ENCODE assay signal across 15 mouse cellular contexts in the genomic region with DNA sequence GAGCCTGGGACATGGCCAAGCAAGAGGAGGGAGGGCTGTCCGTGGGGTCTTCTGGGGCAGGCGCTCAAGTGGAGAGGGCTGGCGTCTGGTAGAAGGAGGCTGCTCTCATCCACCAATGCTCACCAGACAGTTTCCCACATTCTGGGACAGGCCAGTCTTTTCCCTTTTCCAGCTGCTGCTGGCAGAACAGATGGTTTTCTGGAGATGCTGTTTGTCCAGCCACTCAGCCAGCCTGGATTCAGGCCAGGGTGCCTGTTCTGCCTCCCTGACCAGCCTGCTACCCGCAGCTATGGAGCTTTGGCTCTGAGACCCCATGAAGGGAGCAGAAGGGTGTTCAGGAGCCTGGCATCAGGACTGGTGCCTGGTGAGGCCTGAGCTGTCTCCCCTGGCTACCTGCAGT. TPM values are rescaled to one million over a fixed set of nuclear protein-coding genes. Genes with fewer than 3 reads are reported as not detected.
A peak's percentile ranks its signal among the peaks of the same experiment; 100 is the strongest.
DNase-seq lines count a peak whose midpoint lies in the region; ATAC-seq and TF ChIP-seq lines count a peak whose summit lies in the region.
"Had no signal": no experiment of that assay in that cellular context is flagged by ENCODE, and none has a peak within 500 bp of the region (broad histone marks: within the 10 kb centered on the region; RNA-seq: fewer than 3 reads in every experiment).

No protein-coding gene starts in this region.

- no peak for TF ChIP-seq POLR2A in brain, embryonic 14.5 days (IDR thresholded peaks at IDR 0.05; ENCODE audit: borderline replicate concordance, extremely low read depth, insufficient read depth, insufficient read length, poor library complexity, severe bottlenecking)

- ATAC-seq in forebrain, postnatal 0 days: no peak
- peak; percentile 42; the same call in 1 of the 2 replicates for ATAC-seq in hindbrain, embryonic 15.5 days (ENCODE audit: low FRiP score, low read depth)
- no peak for ATAC-seq in midbrain, postnatal 0 days (ENCODE audit: low FRiP score)
- ATAC-seq: liver, embryonic 12.5 days; lung, postnatal 0 days had no signal

- no peak overlapping the region for H3K9ac ChIP-seq in forebrain, postnatal 0 days
- no peak overlapping the region for H3K9ac ChIP-seq in hindbrain, embryonic 15.5 days
- H3K9ac ChIP-seq in midbrain, postnatal 0 days (replicated peaks; ENCODE audit: low read length, poor library complexity, severe bottlenecking): no peak overlapping the region
- H3K9ac ChIP-seq: kidney, embryonic 15.5 days; liver, embryonic 12.5 days; stomach, embryonic 15.5 days had no signal

- H3K4me3 ChIP-seq in forebrain, embryonic 10.5 days: no peak overlapping the region
- H3K4me3 ChIP-seq in forebrain, postnatal 0 days (ENCODE audit: low read depth, low read length): no peak overlapping the region
- H3K4me3 ChIP-seq in hindbrain, embryonic 15.5 days: no peak overlapping the region
- H3K4me3 ChIP-seq in midbrain, postnatal 0 days (ENCODE audit: low read depth, low read length): no peak overlapping the region
- H3K4me3 ChIP-seq in layer of hippocampus, adult 2 months: no peak overlapping the region
- H3K4me3 ChIP-seq: kidney, embryonic 15.5 days; liver, embryonic 12.5 days; stomach, embryonic 15.5 days had no signal

- peaks cover 27% of the 10 kb centered on the region for H3K27me3 ChIP-seq in forebrain, embryonic 10.5 days (ENCODE audit: poor library complexity, severe bottlenecking)
- no peaks in the 10 kb centered on the region for H3K27me3 ChIP-seq in forebrain, postnatal 0 days (ENCODE audit: insufficient read depth, low read length)
- H3K27me3 ChIP-seq in hindbrain, embryonic 15.5 days: no peaks in the 10 kb centered on the region
- H3K27me3 ChIP-seq in midbrain, postnatal 0 days (ENCODE audit: insufficient read depth, low read length): no peaks in the 10 kb centered on the region
- H3K27me3 ChIP-seq: stomach, embryonic 15.5 days had no signal

- no peak for TF ChIP-seq CTCF in forebrain, postnatal 0 days (IDR thresholded peaks at IDR 0.05; ENCODE audit: low read depth)
- TF ChIP-seq CTCF in brain, embryonic 14.5 days (IDR thresholded peaks at IDR 0.05; ENCODE audit: borderline replicate concordance, extremely low read depth, insufficient read depth, insufficient read length): no peak
- TF ChIP-seq CTCF in midbrain, postnatal 0 days (IDR thresholded peaks at IDR 0.05): no peak
- TF ChIP-seq CTCF in layer of hippocampus, adult 2 months (conservative IDR thresholded peaks at IDR 0.05): no peak

- peaks cover 66% of the 10 kb centered on the region for H3K4me1 ChIP-seq in forebrain, embryonic 10.5 days
- no peaks in the 10 kb centered on the region for H3K4me1 ChIP-seq in forebrain, postnatal 0 days (ENCODE audit: insufficient read depth)
- H3K4me1 ChIP-seq in hindbrain, embryonic 15.5 days (replicated peaks): peaks cover 21% of the 10 kb centered on the region
- no peaks in the 10 kb centered on the region for H3K4me1 ChIP-seq in midbrain, postnatal 0 days (ENCODE audit: insufficient read depth, low read length)
- H3K4me1 ChIP-seq: liver, embryonic 12.5 days; stomach, embryonic 15.5 days had no signal

- no peaks in the 10 kb centered on the region for H3K9me3 ChIP-seq in forebrain, embryonic 10.5 days
- H3K9me3 ChIP-seq in forebrain, postnatal 0 days (ENCODE audit: low read length): no peaks in the 10 kb centered on the region
- no peaks in the 10 kb centered on the region for H3K9me3 ChIP-seq in hindbrain, embryonic 15.5 days
- H3K9me3 ChIP-seq in midbrain, postnatal 0 days (ENCODE audit: low read length): no peaks in the 10 kb centered on the region
- H3K9me3 ChIP-seq: kidney, embryonic 15.5 days; liver, embryonic 12.5 days; stomach, embryonic 15.5 days had no signal

- peak overlapping the region; percentile 56; the same call in 1 of the 2 replicates for H3K27ac ChIP-seq in forebrain, embryonic 10.5 days
- no peak overlapping the region for H3K27ac ChIP-seq in forebrain, postnatal 0 days (ENCODE audit: low read depth, low read length)
- peak overlapping the region; percentile 18; the same call in 1 of the 2 replicates for H3K27ac ChIP-seq in hindbrain, embryonic 15.5 days (replicated peaks)
- no peak overlapping the region for H3K27ac ChIP-seq in midbrain, postnatal 0 days (ENCODE audit: low read depth, low read length)
- H3K27ac ChIP-seq in layer of hippocampus, adult 2 months: no peak overlapping the region
- H3K27ac ChIP-seq: kidney, embryonic 15.5 days; liver, embryonic 12.5 days; stomach, embryonic 15.5 days had no signal

- WGBS in forebrain, embryonic 10.5 days: 81% methylated on average over 4 of the region's 4 CpGs
- WGBS in forebrain, postnatal 0 days: 15% methylated on average over 4 of the region's 4 CpGs
- 27% methylated on average over 4 of the region's 4 CpGs for WGBS in hindbrain, embryonic 15.5 days
- 53% methylated on average over 4 of the region's 4 CpGs for WGBS in midbrain, postnatal 0 days

- no peak for DNase-seq in forebrain, embryonic 10.5 days (ENCODE audit: extremely low spot score, low spot score)
- no peak for DNase-seq in forebrain, postnatal 0 days
- DNase-seq in brain, embryonic 14.5 days (ENCODE audit: low read depth): peak; percentile 77
- DNase-seq in midbrain, postnatal 0 days (ENCODE audit: low spot score): peak; percentile 49
- no peak for DNase-seq in layer of hippocampus, adult 18-20 months (ENCODE audit: low spot score in 2 of 2)
- DNase-seq in right cerebral cortex, postnatal 10 days (ENCODE audit: low spot score in 2 of 2): no peak
- no peak for DNase-seq in layer of hippocampus, adult 2 months (ENCODE audit: low spot score in 2 of 2)
- DNase-seq: adrenal gland, adult 2 months; cerebellum, adult 9-10 months; thymus, postnatal 36 days had no signal

- no peaks in the 10 kb centered on the region for H3K36me3 ChIP-seq in forebrain, embryonic 10.5 days (replicated peaks)
- no peaks in the 10 kb centered on the region for H3K36me3 ChIP-seq in forebrain, postnatal 0 days (ENCODE audit: insufficient read depth)
- no peaks in the 10 kb centered on the region for H3K36me3 ChIP-seq in hindbrain, embryonic 15.5 days
- no peaks in the 10 kb centered on the region for H3K36me3 ChIP-seq in midbrain, postnatal 0 days (ENCODE audit: insufficient read depth, low read length)
- H3K36me3 ChIP-seq: kidney, embryonic 15.5 days; liver, embryonic 12.5 days; stomach, embryonic 15.5 days had no signal

- H3K4me2 ChIP-seq in forebrain, postnatal 0 days (ENCODE audit: low read depth): no peak overlapping the region
- H3K4me2 ChIP-seq in hindbrain, embryonic 15.5 days: no peak overlapping the region
- no peak overlapping the region for H3K4me2 ChIP-seq in midbrain, postnatal 0 days (ENCODE audit: low read depth, low read length, poor library complexity, severe bottlenecking)
- H3K4me2 ChIP-seq: kidney, embryonic 15.5 days; liver, embryonic 12.5 days; stomach, embryonic 15.5 days had no signal

RNA-seq across cellular contexts. Expression of gene Rhbdl3, which starts 10.6 kb away (rescaled TPM):
- polyA plus RNA-seq in forebrain, embryonic 10.5 days (2016; fragmentation: Nextera tagmentation; extraction: Ambion mirVana): 3.1 and 3.6 TPM in 2 replicates
- total RNA-seq in forebrain, postnatal 0 days (2014; rRNA removed): 3.8 and 6.7 TPM in 2 replicates
- 2.5 and 2.8 TPM in 2 replicates for polyA plus RNA-seq in forebrain, postnatal 0 days (2015; fragmentation: Nextera tagmentation; extraction: Ambion mirVana)
- polyA plus RNA-seq in brain, embryonic 14.5 days (2012; rRNA removed): 19.6 and 23.4 TPM in 2 replicates
- polyA plus RNA-seq in hindbrain, embryonic 15.5 days (2015; fragmentation: Nextera tagmentation; extraction: Ambion mirVana): 6.9 and 8.1 TPM in 2 replicates
- total RNA-seq in midbrain, postnatal 0 days (2014; rRNA removed): 1.9 and 5.7 TPM in 2 replicates
- 1.4 and 1.7 TPM in 2 replicates for polyA plus RNA-seq in midbrain, postnatal 0 days (2015; fragmentation: Nextera tagmentation; extraction: Ambion mirVana)
- total RNA-seq in layer of hippocampus, adult 18-20 months (2021): 10 to 100 TPM; 29.7 to 29.8 TPM
- total RNA-seq in layer of hippocampus, adult 2 months (2021): 10 to 100 TPM; 27.2 to 27.6 TPM

Comparison
In these comparisons a context has a peak if more than half of its experiments do, and no peak if none do; other contexts are left out.
1. H3K27ac ChIP-seq: peak in forebrain, embryonic 10.5 days (single experiment) and hindbrain, embryonic 15.5 days (single experiment); none in forebrain, postnatal 0 days (single experiment), midbrain, postnatal 0 days (single experiment) and layer of hippocampus, adult 2 months (single experiment).
2. DNase-seq: peak in brain, embryonic 14.5 days (single experiment) and midbrain, postnatal 0 days (single experiment); none in forebrain, embryonic 10.5 days (single experiment), forebrain, postnatal 0 days (single experiment), layer of hippocampus, adult 18-20 months (0 of 2), right cerebral cortex, postnatal 10 days (0 of 2) and layer of hippocampus, adult 2 months (0 of 2).